Mouse (Mus musculus) megakaryocyte progenitor cell, adult 5-6 weeks (primary cell): ENCODE measurements around the gene Dnaaf1. TPM values are rescaled to one million over a fixed set of nuclear protein-coding genes. Genes with fewer than 3 reads are reported as not detected.

Source experiments
- ATAC-seq: replicated peaks from 2 replicates; pipeline ENCODE4 v1.8.0; 2016; ENCODE audit warnings: mild to moderate bottlenecking, moderate TSS enrichment, inconsistent platforms; ENCODE audit not compliant: poor library complexity
- total RNA-seq, 2 experiments: library from RNA; stranded (forward) in 1 of 2; stranded (reverse) in 1 of 2; fragments of 157-497, 149-512 nt in 1 of 2; fragments of 200-1000 nt in 1 of 2; gene quantifications; 2 replicates each; pipeline versions ENCODE4 v1.2.3 to v1.2.4; 2015 to 2017

The Dnaaf1 gene
- total RNA-seq, 2 experiments from 2014 or later: 0.07 to 0.25 TPM

DNA sequence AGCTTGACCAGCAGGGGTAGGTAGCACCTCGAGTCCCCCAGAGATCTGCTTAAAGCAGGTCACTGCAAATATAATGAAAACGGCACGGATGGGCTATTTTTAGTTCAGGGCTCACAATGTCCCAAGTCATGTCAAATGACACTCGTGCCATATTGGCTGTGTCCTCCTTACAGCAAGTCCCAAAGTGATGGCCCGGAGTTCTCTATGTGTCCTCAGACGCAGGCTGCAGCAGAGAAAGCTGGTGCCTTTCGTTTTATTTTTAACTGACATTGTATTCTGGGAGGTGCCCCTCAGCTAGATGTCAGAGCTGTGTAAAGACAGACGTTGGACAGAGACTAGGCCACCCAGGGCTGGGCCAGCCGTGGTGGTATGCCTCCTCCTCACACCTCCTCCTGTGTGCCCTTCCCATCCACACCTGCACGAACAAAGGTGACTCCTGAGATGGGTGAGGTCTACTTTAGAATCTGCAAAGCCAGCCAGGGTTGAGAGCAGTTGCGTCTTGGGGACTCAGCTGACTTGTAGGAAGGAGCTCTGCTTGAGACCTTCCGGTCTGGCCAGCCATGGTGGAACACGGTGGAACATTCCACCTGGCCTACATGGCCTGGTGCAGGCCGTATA lies 45.9 kb downstream of the Dnaaf1 start:
- ATAC-seq: no peak

- no peak for ATAC-seq
Measured at GRCm38 (mm10) chr8:119622555-119622954, 47.5 kb downstream of the Dnaaf1 start.

DNA sequence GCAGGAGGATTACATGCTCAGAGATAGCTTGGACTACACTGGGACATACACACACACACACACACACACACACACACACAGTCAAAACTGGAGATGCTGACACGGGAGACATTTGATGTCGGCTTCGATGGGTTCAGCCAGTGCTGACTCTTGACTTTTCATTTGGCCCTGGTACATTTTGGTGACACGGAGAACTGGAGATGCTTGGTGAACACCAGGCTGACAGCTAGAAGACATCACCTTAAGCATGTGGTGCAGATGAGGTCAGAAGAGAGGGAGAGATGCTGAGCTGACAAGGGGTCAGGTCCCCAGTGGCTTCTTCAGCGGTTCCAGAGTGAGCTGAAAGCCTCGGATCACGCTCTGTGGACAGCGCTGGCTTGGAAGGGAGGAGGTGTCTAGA lies 48.0 kb downstream of the Dnaaf1 start:
- ATAC-seq: no peak

GRCm38 (mm10) chr8:119623744-119624143 lies 48.7 kb downstream of the Dnaaf1 start:
- no peak for ATAC-seq

DNA sequence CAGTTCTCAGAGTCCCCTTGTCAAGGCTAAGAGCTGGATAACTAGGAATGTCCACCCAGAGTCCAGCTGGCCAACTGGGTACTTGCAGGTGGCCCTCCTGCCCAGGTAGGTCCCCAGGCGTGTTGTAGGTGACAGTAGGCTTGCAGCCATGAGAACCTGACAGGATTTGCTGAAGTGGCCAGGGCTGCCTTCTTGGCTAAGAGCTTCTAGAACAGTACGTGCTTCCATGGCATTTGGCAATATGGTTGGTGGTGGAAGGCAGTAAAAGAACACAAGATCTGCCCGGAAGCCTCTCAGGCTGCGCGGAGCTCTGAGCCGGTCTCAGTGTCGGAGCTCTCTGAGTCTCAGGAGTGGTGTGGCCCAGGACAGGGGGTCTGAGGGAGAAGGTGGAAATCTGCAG lies 49.9 kb downstream of the Dnaaf1 start:
- ATAC-seq: no peak

DNA sequence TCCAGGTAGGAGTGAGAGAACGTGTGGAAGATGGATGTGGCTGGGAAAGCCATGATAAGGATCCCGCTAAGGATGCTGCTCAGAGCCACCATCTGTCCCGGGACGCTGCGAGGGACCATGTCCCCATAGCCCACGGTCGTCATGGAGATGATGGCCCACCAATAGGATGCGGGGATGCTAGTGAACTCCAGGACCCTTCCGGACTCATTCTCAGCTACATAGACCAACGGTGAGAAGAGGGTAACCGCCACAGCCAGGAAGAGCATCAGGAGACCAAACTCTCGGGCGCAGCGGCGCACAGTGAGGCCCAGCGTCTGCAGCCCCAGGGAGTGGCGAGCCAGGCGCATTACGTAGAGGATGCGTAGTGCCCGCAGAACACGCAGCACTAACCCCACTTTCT lies 50.8 kb downstream of the Dnaaf1 start:
- no peak for ATAC-seq

- peak; percentile 85 for ATAC-seq
Measured at GRCm38 (mm10) chr8:119627199-119627598, 52.2 kb downstream of the Dnaaf1 start.

DNA sequence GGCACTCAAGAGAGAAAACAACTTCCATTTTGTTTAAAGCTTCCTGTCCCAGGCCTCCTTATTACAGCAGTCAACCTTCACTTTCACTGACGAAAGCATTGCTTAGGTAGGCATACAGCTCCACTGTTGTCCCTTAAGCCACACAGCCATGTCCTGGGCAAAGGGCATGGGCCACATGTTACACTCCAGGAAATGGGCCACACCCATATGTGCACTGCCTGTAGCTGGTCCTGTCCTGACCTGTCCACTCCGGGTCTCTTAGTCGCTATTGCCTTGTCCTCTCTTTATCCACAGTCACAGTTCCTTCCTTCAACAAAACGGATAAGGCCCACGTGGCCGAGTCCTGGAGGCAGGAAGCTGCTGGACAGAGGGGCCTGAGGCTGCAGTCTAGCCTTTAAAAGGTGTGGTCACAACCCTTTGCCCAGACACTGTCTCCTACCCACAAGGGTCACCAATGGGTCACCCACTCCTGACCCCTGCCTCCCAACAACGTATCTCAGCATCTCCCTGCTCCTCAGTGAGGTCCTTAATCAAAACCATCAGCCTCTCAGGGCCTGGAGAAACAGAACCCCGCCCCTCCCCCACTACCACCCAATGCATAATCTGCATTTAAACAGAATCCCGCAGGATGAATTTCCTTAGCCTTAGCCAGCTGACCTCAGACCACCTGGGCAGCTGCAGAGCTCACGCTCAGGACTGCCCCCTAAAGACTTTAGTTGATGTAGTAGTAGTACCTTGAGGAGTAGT lies 52.8 kb downstream of the Dnaaf1 start:
- ATAC-seq: peak; percentile 19; the same call in 1 of the 2 replicates

DNA sequence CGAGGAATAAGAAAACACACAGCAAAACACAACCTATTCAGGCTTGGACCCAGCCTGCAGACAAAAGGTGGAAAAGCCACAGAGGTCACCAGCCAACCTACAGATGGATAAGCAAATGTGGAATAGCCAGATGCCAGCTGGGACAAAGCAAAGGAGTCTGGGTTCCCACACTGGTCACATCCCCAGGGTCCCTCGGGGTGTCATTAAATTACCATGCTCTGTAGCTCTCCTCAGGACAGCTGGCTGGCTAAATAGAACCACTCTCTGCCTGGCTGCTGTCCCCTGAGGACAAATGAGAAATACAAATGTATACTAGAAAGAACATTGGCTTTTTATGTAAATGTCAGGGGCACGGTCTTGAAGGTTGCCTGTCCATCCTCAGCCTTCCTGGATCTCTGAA lies 55.8 kb downstream of the Dnaaf1 start:
- ATAC-seq: no peak

- no peak for ATAC-seq
Measured at GRCm38 (mm10) chr8:119632246-119632645, 57.2 kb downstream of the Dnaaf1 start.

DNA sequence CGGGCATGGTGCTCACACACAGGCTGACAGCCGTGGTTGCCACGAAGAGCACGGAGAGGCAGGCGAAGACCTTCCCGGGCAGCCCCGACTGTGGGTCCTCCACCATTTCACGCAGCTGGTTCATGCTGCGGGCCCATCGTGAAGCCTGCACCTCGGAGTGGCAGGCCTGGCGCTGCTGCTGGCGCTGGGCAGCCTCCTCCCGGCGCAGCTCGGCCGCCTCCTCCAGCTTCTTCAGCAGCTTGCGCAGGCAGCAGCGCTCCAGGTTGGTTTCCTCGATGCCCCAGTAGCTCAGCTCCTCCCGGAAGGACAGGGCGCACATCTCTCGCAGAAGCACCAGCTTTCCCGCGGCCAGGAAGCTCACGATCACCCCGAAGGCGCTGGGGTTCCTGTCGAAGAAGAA lies 57.9 kb downstream of the Dnaaf1 start:
- no peak for ATAC-seq

- no peak for ATAC-seq
Measured at GRCm38 (mm10) chr8:119634616-119635336, 59.7 kb downstream of the Dnaaf1 start.

DNA sequence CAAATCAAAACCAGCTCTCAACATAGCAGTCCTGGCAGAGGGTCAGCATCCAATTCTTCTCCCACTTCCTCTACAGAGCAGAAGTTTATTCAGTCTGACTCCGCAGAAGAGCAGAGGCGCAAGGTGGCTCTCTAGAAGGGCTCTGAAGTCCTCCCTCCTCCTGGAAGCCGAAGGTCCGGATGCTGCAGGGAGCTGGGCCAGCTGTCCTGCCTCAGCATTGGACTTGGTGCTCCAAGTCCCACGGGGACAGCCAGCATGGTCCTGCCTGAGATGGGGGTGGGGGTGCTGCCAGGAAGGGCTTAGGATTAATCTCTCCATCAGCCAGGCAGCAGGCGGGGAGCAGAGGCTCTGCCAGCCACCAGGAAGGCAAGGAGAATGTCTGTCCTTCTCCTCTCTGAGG lies 60.3 kb downstream of the Dnaaf1 start, which contains the start of gene Kcng4:
Gene Kcng4, minus strand, starts transcription at position 303 of the 400 bp plus-strand sequence.
- ATAC-seq: no peak

DNA sequence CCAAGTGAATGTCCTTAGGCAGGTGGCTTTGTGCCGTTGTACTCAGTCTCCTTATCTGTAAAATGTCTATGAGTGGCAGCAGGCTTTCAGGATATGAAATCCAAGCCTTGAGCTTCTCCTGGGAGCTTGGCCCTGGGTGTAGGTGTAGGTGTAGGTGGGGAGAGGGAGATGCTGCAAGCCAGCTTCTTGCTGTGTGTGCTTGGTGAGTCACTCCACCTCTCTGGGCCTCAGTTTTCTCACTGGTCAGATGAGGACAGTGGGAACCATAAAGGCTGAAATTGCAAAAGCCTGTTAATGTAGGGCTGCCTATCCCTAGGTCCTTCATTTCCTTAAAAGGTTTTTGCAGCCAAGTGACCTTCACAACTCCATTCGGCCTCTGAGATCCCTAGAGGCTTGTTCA lies 60.9 kb downstream of the Dnaaf1 start:
- no peak for ATAC-seq

GRCm38 (mm10) chr8:119636766-119637165 lies 61.7 kb downstream of the Dnaaf1 start:
- ATAC-seq: no peak

GRCm38 (mm10) chr8:119637381-119637780 lies 62.3 kb downstream of the Dnaaf1 start:
- ATAC-seq: no peak

DNA sequence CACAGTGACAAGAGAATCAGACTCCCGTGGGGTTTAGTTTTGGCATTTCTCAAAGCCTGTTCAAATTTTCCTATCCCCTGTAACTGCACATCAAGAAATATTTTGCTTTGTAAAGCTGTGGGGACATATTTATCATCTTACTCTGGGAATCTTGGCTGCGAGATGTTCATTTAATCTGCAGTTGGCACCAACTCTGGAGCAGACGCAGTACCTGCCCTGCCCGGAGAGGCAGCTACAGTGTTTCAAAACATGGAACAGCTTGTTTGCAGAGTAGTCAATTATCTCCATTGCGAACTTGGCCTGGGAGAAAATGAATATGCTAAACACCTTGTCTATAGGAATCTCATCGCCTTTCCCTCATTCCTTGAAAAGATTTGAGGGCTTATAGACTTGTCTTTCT lies 63.2 kb downstream of the Dnaaf1 start:
- no peak for ATAC-seq

DNA sequence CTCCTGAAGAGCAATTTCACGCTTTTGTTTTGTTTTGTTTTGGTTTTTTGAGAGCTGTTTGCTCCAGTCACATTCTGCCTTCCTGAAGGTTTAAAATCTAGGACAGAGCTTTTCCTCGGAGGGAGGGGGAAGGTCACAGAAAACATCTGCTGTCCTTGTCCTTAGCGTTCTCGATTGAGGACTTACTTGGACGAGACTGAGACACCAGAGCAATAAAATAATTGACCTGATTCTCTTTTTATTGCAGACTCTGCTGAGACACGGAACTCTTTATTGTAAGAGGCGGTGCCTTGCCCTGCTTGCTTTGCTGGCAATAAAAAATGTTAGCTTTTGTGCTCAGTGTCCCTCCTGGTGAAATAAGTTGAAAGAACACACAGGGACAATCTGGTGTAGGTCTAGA lies 64.8 kb downstream of the Dnaaf1 start:
- ATAC-seq: no peak

DNA sequence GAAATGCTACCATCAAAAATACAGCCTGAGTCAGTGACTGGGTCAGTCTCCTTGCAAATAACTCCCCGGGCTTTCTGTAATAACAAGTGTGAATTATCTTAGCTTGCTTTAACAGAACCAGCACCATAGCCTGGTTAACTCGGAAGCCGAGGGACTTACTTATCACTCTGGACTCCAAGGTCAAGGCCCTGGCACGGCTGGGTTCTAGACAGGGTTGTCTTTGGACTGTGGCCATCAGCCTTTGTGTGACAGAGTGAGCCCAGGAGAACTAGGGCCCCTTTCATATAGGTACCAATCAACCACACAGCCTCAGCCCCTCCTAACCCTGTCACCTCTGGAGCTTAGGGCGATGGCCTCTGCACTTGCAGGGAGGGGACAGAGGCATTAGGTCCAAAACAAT lies 66.0 kb downstream of the Dnaaf1 start:
- ATAC-seq: no peak

DNA sequence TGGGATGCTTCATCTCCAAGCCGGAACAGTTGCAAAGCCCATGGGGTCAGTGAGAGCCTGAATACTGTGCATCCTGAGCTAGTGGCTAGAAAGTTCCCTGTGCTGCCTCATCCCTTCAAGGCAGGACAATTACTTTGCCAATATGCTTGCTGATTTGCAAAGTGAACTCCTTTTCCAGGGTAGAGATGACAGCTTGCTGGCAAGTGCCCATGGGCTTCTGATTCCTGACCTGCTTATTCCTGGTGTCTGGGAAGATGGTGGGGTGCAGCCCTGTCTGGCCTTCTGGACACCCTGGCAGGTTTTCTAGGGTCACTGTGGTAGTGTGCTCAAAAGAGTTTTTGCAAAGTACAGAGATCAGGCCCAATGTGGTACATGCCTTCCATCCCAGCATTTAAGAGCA lies 67.9 kb downstream of the Dnaaf1 start:
- ATAC-seq: no peak

DNA sequence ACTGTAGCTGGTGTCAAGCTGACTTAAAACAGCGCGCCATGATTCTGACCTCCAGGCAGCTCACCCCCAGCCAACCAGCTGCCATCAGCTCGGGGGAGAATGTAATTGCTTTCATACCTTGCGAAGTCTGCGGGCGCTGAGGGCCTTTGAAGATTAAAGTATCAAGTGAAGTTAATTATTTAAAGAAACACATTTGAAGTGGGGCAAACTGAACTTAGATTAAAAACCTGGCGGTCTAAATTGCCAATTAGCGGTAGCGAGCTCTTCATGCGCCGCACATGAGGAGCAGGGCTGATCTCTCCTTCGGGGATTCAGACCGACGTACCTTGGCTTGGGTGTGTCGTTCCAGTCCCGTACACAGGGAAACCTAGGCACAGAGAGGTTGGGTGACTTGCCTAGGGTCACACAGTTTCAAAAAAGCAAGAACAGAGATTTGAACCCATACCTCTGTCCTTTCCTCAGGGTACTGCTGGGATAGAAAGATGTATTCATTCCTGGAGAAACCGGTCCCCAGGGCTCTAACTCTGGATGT lies 69.5 kb downstream of the Dnaaf1 start:
- ATAC-seq: no peak
